Mouse (Mus musculus) ES-E14 (cell line): ENCODE measurements around the gene Btbd19.

Source experiments
- CHD2 ChIP-seq: IDR thresholded peaks from 2 replicates; pipeline ENCODE4 v1.6.1; 2014; ENCODE audit warnings: mild to moderate bottlenecking, low read depth, low read length, inconsistent platforms
- HCFC1 ChIP-seq: IDR thresholded peaks from 2 replicates; pipeline ENCODE4 v1.6.1; 2012; ENCODE audit warnings: low read length, inconsistent platforms, borderline replicate concordance; ENCODE audit not compliant: insufficient read depth
- MAFK ChIP-seq: IDR thresholded peaks from 2 replicates; pipeline ENCODE4 v1.6.1; 2014; ENCODE audit warnings: mild to moderate bottlenecking, low read depth, low read length, inconsistent platforms; ENCODE audit not compliant: insufficient read depth
- ZC3H11A ChIP-seq: IDR thresholded peaks from 2 replicates; pipeline ENCODE4 v1.6.1; 2012; ENCODE audit warnings: low read depth, mild to moderate bottlenecking, inconsistent platforms, low read length, borderline replicate concordance
- ZNF384 ChIP-seq: IDR thresholded peaks from 2 replicates; pipeline ENCODE4 v1.6.1; 2012; ENCODE audit warnings: low read depth, low read length, inconsistent platforms

DNA sequence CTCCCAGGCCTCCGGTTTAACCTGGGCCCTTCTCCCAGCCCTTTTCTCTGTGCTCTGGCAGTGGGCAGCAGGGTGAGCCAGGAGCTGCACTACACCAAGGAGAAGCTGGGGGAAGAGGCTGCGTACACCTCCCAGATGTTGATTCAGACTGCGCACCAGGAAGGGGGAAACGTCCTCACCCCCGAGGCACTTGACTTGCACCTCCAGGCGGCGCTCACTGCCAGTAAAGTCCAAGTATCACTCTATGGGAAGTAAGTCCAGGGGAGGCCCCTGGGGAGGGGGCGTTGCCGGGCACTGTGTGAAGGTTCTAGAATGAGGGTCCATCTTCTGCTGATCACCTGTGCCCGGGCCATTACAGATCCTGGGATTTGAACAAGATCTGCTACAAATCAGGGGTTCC is 20.9 kb downstream of the Btbd19 start:
- no peak for TF ChIP-seq CHD2
- TF ChIP-seq HCFC1: no peak
- no peak for TF ChIP-seq ZC3H11A
- no peak for TF ChIP-seq MAFK
- no peak for TF ChIP-seq ZNF384
